Mouse (Mus musculus) lung, postnatal 25 days (tissue): ENCODE measurements around the gene Atp6v1g2.
"Not testable (repeated sequence)": the region's sequence is repeated elsewhere in the genome, so short reads cannot be mapped to it uniquely, and the experiment has no call there.

ENCODE experiments used
- DNase-seq: peaks from one replicate; pipeline ENCODE4 v3.0.0; 2022; ENCODE audit warnings: low spot score

Atp6v1g2 gene

DNA sequence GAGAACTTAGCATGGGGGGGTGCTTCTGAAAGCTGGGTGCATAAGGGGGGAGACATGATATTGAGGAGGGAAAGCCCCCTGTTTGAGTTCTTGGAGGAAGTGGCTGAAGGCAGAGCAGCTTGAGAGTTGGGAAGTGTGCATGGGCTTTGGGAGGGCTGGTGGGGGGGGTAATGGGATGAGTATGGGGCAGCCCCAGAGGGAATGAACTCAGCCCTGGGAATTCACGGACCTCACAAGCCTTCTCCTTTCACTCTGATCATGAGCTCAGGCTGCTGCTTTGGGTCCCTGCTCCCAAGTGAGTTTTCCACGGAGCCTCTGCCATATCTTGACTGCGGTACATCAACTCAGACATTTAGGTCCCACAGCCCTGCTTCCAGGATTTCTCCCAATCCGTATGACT lies 31.0 kb upstream of the Atp6v1g2 start:
- no peak for DNase-seq

DNA sequence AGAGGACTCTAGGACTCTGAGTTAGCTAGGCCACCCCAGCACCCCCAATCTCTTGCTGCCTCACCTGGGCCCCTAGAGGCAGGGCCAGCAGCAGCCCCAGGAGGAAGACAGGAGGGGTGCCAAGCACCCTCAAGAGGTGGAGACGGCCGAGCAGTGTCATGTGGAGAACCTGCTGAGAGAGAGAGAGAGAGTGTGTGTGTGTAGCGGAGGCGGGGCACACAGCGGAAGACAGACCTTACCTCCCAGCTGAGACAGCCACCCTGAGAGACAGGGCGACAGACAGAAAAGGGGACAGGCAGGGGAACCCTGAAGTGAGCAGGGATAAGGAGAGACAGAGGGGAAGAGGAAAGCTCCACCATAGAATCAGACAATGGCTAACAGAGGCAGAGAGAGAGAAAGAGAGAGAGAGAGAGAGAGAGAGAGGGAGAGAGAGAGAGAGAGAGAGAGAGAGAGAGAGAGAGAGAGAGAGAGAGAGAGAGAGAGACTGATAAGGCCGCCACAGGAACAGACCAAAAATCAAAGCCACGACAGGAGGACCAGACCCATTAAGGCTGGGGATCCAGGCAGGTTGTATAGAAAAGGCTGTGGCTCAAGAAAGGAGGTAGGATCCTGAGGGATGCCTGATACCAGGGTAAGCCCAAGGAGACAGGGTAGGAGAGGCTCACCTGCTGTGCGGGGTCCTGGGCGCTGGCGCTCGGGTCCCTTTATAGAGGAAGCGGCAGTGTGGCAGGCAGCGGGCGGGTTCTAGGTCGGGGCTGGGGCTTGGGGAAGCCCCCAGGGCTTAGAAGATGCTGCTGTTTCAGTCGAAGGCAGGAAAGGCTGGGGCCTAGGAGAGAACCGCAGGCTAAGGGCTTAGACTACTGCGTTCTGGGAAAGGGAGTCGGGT lies 28.7 kb upstream of the Atp6v1g2 start, which contains the start of gene Lta:
Gene Lta, minus strand, starts transcription at position 858 of the 886 bp plus-strand sequence.
- no peak for DNase-seq

DNA sequence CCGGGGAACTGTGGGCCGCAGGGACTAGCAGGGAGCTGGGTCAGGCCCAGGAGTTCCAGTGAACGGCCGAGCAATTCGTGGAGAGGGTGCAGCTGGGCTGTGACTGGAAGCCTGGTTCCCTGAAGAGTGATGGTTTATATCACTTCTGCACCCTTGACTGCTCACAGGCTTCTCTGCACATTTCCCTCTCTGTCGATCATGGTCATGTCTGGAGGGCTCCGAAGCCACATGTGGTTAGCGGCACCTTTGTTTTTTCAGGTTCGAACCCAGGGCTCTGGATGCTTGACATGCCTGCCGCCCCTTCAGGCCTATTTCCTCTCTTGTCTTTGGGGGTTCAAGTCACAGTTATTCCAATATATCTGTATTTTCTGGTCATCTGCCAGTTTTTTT lies 28.1 kb upstream of the Atp6v1g2 start:
- no peak for DNase-seq

DNA sequence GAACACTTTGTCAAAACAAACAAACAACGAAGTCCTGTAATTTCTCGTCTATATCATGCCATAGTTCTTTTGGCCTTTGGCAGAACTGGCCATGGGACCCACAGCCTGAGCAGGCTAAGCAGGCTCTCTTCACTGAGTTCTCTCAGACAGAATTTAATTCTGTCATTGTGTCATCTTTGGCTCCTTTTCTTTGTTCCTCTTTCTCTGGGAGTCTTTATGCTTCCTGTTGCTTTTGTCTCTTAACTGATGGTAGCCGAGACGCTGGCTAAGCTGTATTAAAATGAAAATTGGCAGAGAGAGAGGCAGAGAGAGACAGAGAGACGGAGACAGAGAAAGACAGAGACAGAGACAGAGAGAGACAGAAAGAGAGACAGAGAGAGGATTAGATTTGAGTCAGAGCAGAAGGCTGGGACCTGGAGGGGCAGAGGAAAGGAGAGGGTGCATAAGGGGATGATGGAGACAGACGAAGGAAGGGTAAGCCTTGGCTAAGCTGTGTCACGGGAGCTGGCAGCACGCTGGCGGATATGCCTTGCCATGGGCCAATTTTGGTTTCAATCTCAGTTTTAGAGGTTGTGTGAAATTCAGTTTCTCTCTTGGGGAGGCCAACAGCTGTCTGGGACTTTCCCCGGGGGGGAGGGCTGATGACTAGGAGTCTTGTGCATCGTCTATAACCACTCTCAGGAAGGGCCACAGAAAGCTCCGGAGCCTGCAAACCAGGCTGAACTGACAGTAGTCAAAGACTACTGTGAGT lies 23.5 kb upstream of the Atp6v1g2 start:
- DNase-seq, result no peak

DNA sequence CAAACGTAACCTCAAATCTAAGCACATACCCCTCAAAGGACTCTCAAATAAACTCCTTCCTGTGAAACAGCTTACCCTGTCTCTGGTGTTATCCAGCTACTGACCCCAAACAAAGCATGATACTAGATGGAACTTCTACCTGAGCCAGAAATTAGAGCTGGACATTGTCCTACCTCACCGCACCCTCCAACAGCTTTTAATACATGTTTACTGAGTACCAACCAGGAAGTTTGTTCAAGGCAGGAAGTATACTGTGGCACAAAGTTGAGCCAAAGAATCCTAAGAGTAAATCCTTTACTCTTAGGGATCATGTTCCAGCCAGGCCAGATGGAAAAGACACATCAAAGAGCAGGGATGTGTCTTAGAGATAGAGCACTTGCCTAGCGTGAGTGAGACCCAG lies 22.9 kb upstream of the Atp6v1g2 start:
- DNase-seq, result no peak

DNA sequence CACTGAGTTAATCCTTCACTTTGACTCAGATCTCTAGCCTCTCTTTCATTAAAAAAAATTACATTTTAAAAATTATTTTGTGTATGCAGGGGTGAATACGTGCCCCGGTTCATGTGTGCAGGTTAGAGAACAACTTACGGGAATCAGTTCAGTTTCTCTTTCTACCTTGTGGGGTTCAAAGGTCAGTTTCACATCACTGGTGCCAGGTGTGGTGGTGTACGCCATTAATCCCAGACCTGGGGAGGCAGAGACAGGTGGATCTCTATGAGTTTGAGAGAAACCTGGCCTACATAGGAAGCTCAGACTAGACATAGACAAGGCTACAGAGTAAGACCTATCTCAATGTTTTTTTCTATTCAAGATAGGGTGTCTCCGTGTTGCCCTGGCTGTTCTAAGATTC lies 20.4 kb upstream of the Atp6v1g2 start:
- no peak for DNase-seq

DNA sequence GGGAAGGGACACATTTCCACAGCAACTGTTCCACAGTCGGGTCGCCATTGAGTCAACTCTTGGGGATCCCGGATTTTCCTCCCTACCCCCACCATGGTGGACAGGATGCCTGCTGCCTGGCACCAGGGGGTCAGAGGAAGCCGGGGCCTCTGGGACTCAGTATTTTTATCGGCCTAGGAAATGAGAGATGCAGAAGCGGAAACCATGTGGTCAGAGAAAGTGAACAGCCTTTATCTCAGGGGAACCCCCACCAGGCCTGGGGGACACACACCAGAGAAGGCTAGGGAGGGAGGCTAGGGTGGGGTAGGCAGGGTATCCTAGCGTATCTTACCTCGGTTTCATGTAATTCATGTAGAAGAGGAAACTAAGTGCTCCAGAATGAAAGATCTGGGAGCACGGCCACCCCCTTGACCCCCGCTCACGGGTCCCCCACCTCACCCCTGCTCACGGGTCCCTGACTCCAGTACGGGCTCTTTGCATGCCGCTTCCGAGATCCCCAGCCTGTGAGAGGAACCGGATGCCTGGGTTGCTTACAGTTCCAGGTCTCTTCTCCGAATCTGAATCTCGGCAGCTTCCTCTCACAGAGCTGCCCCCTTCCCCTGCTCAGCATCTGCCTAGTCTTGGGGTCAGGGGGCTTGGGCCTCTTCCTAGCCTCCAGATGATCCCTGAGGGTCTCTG lies 14.8 kb upstream of the Atp6v1g2 start:
- peak; percentile 65 for DNase-seq

DNA sequence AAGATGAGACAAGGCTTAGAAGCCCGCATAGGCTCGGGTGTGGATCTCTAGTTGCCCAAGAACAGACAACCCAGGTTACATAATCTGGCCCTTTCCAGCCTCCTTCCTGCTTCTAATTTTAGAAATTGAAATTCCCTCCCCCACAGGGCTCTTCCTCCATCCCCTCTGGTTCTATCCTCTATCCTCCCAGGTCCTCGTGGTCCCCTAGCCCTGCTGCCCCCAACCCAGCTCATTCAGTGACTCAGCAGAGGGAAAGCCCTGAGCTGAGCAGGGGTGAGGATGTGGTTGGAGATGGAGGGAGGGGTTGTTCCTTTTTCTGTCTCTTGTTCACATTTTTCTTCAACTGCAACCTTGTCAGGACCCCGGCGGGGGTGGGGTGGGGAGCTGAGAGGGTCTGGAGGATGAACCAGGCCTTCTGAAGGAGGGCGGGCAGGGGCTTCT lies 13.8 kb upstream of the Atp6v1g2 start:
- no peak for DNase-seq

DNA sequence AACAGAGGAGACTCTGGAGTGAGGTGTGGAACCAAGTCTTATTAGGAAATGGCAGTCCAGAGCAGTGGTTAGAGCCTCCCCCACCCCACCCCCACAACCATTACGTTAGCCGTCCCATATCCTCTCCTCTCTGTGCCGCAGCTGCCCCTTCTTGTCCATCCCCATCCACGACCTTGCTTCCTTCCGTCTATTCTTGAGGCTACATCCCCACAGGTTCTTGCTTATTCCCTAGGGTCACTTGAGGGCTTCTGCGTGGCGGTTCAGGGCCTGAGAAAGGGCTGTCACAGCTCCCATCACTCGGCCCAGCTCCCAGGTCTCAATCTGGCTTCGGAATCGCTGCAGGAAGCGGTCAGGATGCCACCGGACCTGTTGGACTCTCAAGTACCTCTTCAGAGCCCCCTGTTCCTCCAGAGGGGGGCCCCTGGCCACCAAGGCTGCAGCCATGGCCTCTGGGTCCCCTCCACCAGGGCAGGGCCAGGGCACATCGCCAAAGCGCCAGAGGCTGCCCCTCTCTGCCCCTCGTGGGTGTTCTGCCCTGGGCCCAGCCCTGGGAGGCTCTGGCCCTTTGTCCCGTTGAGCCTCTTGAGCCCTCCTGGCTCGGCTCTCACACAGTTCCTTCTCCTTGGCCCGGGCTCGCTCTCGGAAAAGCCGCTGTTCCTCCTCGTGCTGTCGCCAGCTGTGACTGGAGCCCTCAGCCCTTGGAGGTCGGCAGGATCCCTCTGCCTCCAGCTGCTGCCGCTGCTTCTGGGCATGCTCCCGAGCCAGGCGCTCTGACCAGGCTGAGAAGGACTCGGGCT lies 13.1 kb upstream of the Atp6v1g2 start, which contains the start of gene Gm16181:
Gene Gm16181, plus strand, starts transcription at position 679 of the 797 bp plus-strand sequence.
- no peak for DNase-seq

DNA sequence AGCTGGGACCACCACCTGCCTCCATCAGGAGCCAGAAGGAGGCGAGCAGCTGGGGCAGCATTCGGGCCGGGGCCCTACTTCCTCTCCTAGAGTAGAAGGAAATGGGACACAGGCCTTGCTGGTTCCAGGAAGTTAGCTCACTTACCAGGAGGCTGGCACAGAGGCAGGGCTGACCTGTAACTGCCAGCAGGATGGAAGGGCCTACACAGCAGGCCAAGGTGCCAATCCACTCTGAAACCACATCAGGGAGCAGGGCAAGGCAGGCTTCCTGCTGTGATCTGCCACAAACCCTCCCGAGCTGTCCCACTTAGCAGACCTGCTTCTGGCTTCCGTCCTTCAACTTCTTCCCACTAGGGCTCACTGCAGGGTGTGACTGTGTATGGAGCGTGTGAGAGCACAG lies 11.2 kb upstream of the Atp6v1g2 start:
- no peak for DNase-seq

DNA sequence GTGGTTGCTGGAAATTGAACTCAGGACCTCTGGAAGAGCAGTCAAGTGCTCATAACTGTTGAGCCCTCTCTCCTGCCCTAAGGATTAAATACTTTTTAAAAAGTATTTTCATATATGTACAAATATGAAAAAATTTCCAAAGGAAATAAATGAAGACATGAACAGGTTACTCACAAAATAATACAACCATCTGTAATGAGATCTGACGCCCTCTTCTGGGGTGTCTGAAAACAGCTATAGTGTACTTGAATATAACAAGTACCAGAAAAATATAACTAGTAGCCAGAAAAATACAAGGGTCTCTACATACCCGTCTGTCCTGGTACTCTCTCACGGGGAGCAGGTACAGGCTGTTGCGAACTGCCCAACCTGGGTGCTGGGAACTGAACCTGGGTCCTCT lies 8.8 kb upstream of the Atp6v1g2 start:
- DNase-seq, result no peak

DNA sequence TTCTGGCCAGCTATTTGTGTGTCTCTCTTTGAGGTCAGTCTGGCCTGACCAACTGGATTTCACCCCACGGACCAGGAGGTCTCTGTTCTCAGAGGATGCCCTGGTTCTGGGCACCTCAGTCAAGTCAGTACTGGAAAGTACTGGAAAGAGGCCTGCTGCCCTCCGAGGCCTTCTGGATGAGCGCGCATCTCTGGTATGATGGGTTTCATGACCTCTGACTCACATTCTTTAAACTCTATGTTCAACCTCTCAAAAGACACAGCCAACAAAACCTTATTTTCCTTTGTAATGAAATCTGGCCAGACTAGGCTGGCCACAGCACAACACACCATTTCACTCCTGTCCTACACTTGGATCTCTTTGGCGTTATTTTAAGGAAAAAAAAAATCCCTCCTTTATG lies 8.0 kb upstream of the Atp6v1g2 start:
- DNase-seq, result no peak

DNA sequence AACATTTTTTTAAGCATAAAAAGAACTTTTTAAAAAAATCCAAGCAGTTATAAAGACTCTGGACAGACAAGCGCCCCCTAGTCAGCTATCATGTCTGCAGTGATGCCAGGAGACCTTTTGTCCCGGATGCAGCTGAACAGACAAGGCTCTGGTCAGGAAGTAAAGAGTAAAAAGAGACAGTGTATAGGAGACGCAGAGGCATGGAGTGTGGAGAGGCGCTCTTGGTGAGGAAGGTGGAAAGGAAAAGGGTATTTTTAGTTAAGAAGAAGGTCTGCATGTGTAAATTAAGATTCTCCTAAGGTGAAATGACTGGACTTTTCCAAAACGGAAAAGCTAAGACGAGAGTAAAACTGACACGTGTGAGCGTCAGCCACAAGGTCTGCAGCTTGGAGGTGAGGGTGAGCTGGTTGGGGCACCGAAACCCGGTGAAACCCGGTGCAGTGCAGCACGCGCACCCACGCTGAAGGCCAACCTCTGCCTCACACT lies 6.9 kb upstream of the Atp6v1g2 start:
- no peak for DNase-seq

DNA sequence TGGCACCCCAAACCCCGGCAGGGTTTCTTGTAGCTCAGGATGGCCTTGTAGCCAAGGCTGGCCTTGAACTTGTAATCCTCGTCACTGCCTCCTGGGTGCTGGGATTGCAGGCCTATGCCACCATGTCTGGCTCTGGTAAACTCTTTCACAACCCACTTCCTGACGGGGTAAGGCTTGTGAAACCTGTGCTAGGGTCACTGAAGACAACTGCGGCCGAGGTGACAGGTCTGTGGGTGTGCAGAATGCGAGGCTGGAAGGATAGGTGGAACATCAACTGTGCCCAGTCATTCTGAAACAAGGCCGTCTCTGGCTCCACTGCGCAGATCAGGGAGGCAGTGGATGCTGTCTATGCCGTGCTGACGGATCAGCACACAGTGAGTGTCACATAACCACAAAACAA lies 2.4 kb upstream of the Atp6v1g2 start:
- no peak for DNase-seq

DNA sequence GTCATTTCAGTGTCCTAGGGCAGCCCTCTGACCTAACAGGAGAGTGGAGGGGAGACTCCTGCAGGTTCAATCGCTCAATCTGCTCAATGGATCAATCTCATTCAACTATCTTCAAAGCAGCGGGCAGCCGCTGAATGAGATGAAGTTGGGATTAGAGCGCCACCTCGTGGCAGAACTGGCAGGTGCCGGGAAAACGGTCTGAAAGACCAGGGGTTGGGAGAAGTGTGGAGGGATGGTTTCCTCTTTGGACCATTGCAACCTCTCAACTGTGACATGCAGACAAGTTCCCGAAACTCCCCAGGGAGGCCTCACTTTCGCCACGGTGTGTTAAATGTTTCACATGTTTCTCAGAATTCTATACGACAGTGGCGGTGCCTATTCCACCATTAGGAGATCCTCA lies 1.4 kb upstream of the Atp6v1g2 start:
- DNase-seq, result peak; percentile 86

DNA sequence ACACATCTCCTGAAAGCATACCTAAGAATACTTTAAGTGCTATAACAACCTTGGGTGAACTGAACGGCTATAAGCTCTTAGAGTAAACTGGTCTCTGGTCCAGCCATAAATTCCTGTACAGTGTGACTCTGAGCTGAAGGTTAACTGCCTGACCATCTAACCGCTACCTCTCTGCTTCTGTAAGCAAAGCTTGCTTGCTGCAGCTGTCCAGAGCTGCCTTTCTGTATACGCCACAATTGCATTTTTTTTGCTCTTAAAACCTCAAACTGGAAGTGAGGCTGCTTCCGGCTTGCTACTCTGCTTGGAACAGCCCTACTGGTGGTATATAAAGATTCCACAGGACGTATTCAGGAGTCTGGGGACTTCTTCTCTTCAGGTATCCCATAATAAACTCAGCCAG lies 801 bp upstream of the Atp6v1g2 start:
- no peak for DNase-seq

DNA sequence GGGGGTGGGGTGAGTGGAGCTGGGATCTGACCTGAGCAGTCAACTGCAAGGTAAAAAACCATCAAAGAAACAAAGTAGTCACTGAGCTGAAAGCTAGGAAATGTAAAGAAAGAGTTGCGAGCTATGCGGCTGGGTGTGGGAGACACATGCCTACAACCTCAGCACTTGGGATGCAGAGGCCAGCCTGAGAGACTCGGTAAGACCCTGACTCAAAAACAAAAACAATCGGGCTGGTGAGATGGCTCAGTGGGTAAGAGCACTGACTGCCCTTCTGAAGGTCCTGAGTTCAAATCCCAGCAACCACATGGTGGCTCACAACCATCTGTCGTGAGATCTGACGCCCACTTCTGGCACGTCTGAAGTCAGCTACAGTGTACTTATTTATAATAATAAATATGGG lies 630 bp downstream of the Atp6v1g2 start:
- not testable (repeated sequence) for DNase-seq

DNA sequence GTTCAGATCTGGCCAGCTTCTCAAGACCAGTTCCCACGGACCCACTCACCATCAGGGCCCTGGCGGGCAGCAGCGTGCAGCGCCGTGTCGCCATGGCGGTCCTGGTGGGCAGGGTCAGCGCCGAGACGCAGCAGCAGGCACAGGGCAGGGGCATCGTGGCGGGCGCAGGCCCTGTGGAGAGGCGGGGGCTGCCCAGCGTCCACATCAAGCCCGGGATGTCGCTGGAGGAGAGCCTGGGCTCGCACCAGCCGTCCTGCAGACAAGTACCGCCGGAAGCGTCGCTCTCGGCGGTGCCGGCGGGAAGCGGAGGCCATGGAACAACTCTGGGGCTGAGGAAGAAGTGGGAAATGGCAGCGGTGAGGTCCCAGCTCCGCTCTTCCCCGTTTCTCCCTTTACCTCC lies 1.4 kb downstream of the Atp6v1g2 start:
- DNase-seq, result no peak

DNA sequence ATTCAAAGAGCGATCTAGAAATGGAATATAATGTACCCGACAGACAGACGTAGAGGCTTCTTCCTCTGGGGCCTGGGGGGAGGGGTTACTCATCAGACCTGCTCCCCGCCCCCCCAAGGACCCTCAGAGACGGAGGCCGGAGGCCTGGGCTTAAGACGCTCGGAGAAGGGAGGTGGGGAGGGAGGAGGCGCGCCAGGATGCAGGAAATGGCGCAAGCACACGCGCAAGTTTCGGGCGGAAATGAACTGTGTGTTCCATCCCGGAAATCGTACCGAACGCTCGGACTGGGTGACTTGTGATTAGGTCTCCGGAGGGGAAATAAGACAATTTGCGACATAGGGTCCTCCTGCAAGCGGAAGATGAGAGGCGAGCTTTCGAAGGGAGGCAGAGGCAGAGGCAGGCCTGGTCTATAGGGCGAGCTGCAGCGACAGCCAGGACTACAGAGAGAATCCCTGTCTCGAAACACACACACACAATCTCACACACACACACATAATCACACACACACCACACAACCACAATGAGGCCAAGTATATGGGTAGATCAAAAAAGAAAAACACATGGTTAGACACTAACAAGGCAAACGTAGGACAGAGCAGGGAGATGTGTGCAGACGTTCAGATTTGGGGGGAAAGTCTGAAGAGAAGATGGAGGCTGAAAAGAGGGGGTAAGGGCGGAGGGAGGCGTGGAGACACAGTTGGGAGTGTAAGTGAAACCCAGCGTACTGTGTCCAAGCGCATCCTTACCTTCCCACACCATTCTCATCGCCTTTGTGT lies 2.3 kb downstream of the Atp6v1g2 start, which contains the start of gene Nfkbil1:
Gene Nfkbil1, minus strand, starts transcription at position 179 of the 776 bp plus-strand sequence.
- peak; percentile 96 for DNase-seq

DNA sequence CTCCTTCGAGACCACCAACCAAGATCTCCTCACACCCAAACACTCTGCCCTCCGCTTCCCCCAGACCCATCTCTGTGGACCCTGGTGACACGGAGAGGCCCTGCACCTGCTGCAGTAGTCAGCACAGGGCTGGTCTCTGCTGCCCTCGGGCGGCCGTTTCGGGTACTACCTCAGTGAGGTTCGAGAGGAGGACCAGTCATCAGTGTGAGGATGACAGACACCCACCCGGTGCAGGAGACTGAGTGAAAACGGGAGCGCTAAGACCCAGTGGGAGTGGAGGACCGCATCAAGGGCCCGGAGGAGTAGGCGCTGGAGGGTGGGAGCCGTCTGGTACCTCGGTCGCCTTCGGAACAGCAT lies 2.9 kb downstream of the Atp6v1g2 start:
- peak; percentile 95 for DNase-seq

DNA sequence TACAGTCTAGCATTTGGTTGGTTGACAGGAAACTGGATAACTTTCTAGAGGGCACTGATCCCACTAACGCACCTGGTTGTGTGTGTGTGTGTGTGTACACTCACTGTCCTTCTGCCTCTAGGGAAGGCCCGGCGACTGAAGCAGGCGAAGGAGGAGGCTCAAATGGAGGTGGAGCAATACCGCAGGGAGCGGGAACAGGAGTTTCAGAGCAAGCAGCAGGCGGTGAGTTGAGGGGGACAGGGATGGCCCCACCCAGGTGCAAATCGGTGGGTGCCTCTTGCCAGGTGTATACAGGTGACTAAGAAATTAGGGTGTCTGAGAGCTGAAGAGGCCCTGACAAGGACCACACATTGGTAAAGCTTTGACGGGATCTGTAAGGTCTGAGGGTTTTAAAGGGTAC lies 3.5 kb downstream of the Atp6v1g2 start:
- DNase-seq, result no peak
